ENCODE assay signal across 23 mouse cellular contexts in genomic region chr9:42649872-42650271, GRCm38 (mm10).
DNase-seq lines count a peak whose midpoint lies in the region; ATAC-seq and TF ChIP-seq lines count a peak whose summit lies in the region.
"Had no signal": no experiment of that assay in that cellular context is flagged by ENCODE, and none has a peak within 500 bp of the region (broad histone marks: within the 10 kb centered on the region; RNA-seq: fewer than 3 reads in every experiment).

No protein-coding gene starts in this region.

- no peak for TF ChIP-seq EP300 in liver, embryonic 14.5 days (IDR thresholded peaks at IDR 0.05; ENCODE audit: low read depth)
- TF ChIP-seq EP300 in liver, postnatal 0 days (IDR thresholded peaks at IDR 0.05; ENCODE audit: low read depth): no peak

- H3K36me3 ChIP-seq in liver, adult 2 months (ENCODE audit: control insufficient read depth, insufficient read depth, low read length): no peaks in the 10 kb centered on the region
- H3K36me3 ChIP-seq in liver, embryonic 11.5 days (ENCODE audit: control insufficient read depth, insufficient read depth, low read length): no peaks in the 10 kb centered on the region
- no peaks in the 10 kb centered on the region for H3K36me3 ChIP-seq in liver, embryonic 14.5 days (replicated peaks; ENCODE audit: control insufficient read depth, insufficient read depth, low read depth)
- no peaks in the 10 kb centered on the region for H3K36me3 ChIP-seq in liver, embryonic 12.5 days
- H3K36me3 ChIP-seq in liver, postnatal 0 days (replicated peaks; ENCODE audit: insufficient read depth, low read length): no peaks in the 10 kb centered on the region
- H3K36me3 ChIP-seq: embryonic facial prominence, embryonic 10.5 days; embryonic facial prominence, embryonic 12.5 days; forebrain, embryonic 15.5 days; G1E had no signal

- H3K9me3 ChIP-seq in liver, embryonic 11.5 days (ENCODE audit: control insufficient read depth, low read length): no peaks in the 10 kb centered on the region
- no peaks in the 10 kb centered on the region for H3K9me3 ChIP-seq in liver, embryonic 14.5 days (ENCODE audit: control insufficient read depth, low read length)
- no peaks in the 10 kb centered on the region for H3K9me3 ChIP-seq in liver, embryonic 12.5 days (replicated peaks)
- no peaks in the 10 kb centered on the region for H3K9me3 ChIP-seq in liver, postnatal 0 days (ENCODE audit: low read length)
- H3K9me3 ChIP-seq: embryonic facial prominence, embryonic 10.5 days; embryonic facial prominence, embryonic 12.5 days; forebrain, embryonic 13.5 days; forebrain, embryonic 15.5 days had no signal

- peak; percentile 88 for DNase-seq in liver, adult 2 months (ENCODE audit: extremely low read depth, low read depth, low spot score)
- no peak for DNase-seq in liver, embryonic 11.5 days (ENCODE audit: low spot score)
- peak in 1 of 3 experiments; percentile 4 for DNase-seq in liver, embryonic 14.5 days (ENCODE audit: low read depth in 3 of 3, low spot score in 3 of 3)
- DNase-seq in liver, postnatal 0 days: no peak
- DNase-seq in lung, adult 18-20 months: no peak
- DNase-seq: adrenal gland, adult 8-10 months; adrenal gland, postnatal 14 days; adrenal gland, postnatal 36 days; B cell, adult 2 months; cerebellum, adult 11-12 months; cerebellum, adult 2 months; cerebellum, adult 9-10 months; cerebellum, postnatal 10 days; cerebellum, postnatal 25 days had no signal

- peak; percentile 57 for TF ChIP-seq CTCF in liver, adult 2 months (IDR thresholded peaks at IDR 0.05; ENCODE audit: low read depth, low read length)
- TF ChIP-seq CTCF in liver, embryonic 14.5 days (IDR thresholded peaks at IDR 0.05; ENCODE audit: low read depth): 0 out of 2 replicates have a peak, but pooled peaks have one; percentile 15
- 0 out of 2 replicates have a peak, but pooled peaks have one; percentile 20 for TF ChIP-seq CTCF in liver, postnatal 0 days (IDR thresholded peaks at IDR 0.05; ENCODE audit: low read depth)

- no peaks in the 10 kb centered on the region for H3K4me1 ChIP-seq in liver, adult 2 months (ENCODE audit: control insufficient read depth, insufficient read depth, low read length)
- no peaks in the 10 kb centered on the region for H3K4me1 ChIP-seq in liver, embryonic 11.5 days (replicated peaks; ENCODE audit: control insufficient read depth, insufficient read depth, low read length)
- no peaks in the 10 kb centered on the region for H3K4me1 ChIP-seq in liver, embryonic 14.5 days (replicated peaks; ENCODE audit: control insufficient read depth in 2 of 2, insufficient read depth in 2 of 2, low read length in 1 of 2)
- no peaks in the 10 kb centered on the region for H3K4me1 ChIP-seq in liver, embryonic 12.5 days
- no peaks in the 10 kb centered on the region for H3K4me1 ChIP-seq in liver, postnatal 0 days (ENCODE audit: insufficient read depth)

- no peak overlapping the region for H3K4me3 ChIP-seq in liver, adult 2 months (ENCODE audit: insufficient read depth, low read depth, low read length)
- H3K4me3 ChIP-seq in liver, embryonic 11.5 days (ENCODE audit: low read depth, low read length): no peak overlapping the region
- no peak overlapping the region for H3K4me3 ChIP-seq in liver, embryonic 14.5 days (ENCODE audit: insufficient read depth in 1 of 2, low read depth in 2 of 2, low read length in 2 of 2)
- H3K4me3 ChIP-seq in liver, embryonic 12.5 days: no peak overlapping the region
- no peak overlapping the region for H3K4me3 ChIP-seq in liver, postnatal 0 days (ENCODE audit: low read depth, low read length)
- H3K4me3 ChIP-seq: embryonic facial prominence, embryonic 10.5 days; embryonic facial prominence, embryonic 12.5 days; forebrain, embryonic 13.5 days; forebrain, embryonic 15.5 days had no signal

- H3K27ac ChIP-seq in liver, adult 2 months (replicated peaks; ENCODE audit: insufficient read depth, low read depth, low read length): no peak overlapping the region
- H3K27ac ChIP-seq in liver, embryonic 11.5 days (ENCODE audit: low read depth, low read length): no peak overlapping the region
- H3K27ac ChIP-seq in liver, embryonic 14.5 days: no peak overlapping the region
- H3K27ac ChIP-seq in liver, embryonic 12.5 days: no peak overlapping the region
- no peak overlapping the region for H3K27ac ChIP-seq in liver, postnatal 0 days (ENCODE audit: low read depth)
- H3K27ac ChIP-seq: embryonic facial prominence, embryonic 10.5 days; embryonic facial prominence, embryonic 12.5 days; forebrain, embryonic 13.5 days; forebrain, embryonic 15.5 days had no signal

- H3K9ac ChIP-seq in liver, adult 2 months (ENCODE audit: low read depth, low read length): no peak overlapping the region
- no peak overlapping the region for H3K9ac ChIP-seq in liver, embryonic 11.5 days (ENCODE audit: low read depth, low read length)
- H3K9ac ChIP-seq in liver, embryonic 14.5 days (replicated peaks): no peak overlapping the region
- H3K9ac ChIP-seq in liver, embryonic 12.5 days: no peak overlapping the region
- no peak overlapping the region for H3K9ac ChIP-seq in liver, postnatal 0 days (replicated peaks)
- H3K9ac ChIP-seq: embryonic facial prominence, embryonic 12.5 days; forebrain, embryonic 13.5 days; forebrain, embryonic 15.5 days had no signal

- no peak for ATAC-seq in liver, embryonic 11.5 days (replicated peaks; ENCODE audit: low FRiP score)
- ATAC-seq in liver, embryonic 14.5 days (ENCODE audit: insufficient read depth): peak; percentile 37; the same call in 1 of the 2 replicates
- ATAC-seq in liver, embryonic 12.5 days: no peak
- no peak; the same call in 1 of the 2 replicates for ATAC-seq in liver, postnatal 0 days
- ATAC-seq: activated CD4-positive, CD25-positive, alpha-beta regulatory T cell, adult 4 months; CD4-positive, CD25-positive, alpha-beta regulatory T cell, adult 4 months; forebrain, embryonic 13.5 days; forebrain, embryonic 15.5 days; Patski had no signal

- no peak for TF ChIP-seq POLR2A in liver, adult 2 months (IDR thresholded peaks at IDR 0.05; ENCODE audit: extremely low read depth, insufficient read depth, low read length)

- no peak overlapping the region for H3K4me2 ChIP-seq in liver, embryonic 11.5 days
- no peak overlapping the region for H3K4me2 ChIP-seq in liver, embryonic 14.5 days (ENCODE audit: low read depth)
- no peak overlapping the region for H3K4me2 ChIP-seq in liver, embryonic 12.5 days
- no peak overlapping the region for H3K4me2 ChIP-seq in liver, postnatal 0 days (ENCODE audit: low read depth, low read length)
- H3K4me2 ChIP-seq: embryonic facial prominence, embryonic 12.5 days; forebrain, embryonic 13.5 days; forebrain, embryonic 15.5 days had no signal

- H3K79me2 ChIP-seq in liver, adult 2 months (ENCODE audit: control insufficient read depth, insufficient read depth, low read length): no peaks in the 10 kb centered on the region

- no peaks in the 10 kb centered on the region for H3K27me3 ChIP-seq in liver, adult 2 months (ENCODE audit: control insufficient read depth, insufficient read depth, low read length)
- no peaks in the 10 kb centered on the region for H3K27me3 ChIP-seq in liver, embryonic 11.5 days (replicated peaks; ENCODE audit: control insufficient read depth, insufficient read depth, low read length)
- no peaks in the 10 kb centered on the region for H3K27me3 ChIP-seq in liver, embryonic 14.5 days (ENCODE audit: control insufficient read depth, insufficient read depth, low read length)
- no peaks in the 10 kb centered on the region for H3K27me3 ChIP-seq in liver, embryonic 12.5 days (replicated peaks)
- H3K27me3 ChIP-seq in liver, postnatal 0 days (ENCODE audit: insufficient read depth, low read length): no peaks in the 10 kb centered on the region
- H3K27me3 ChIP-seq: embryonic facial prominence, embryonic 12.5 days; forebrain, embryonic 13.5 days; forebrain, embryonic 15.5 days had no signal

- WGBS in liver, adult 2 months: 46% methylated on average over 5 of the region's 5 CpGs
- WGBS in liver, embryonic 11.5 days: 62% methylated on average over 5 of the region's 5 CpGs
- 52% methylated on average over 5 of the region's 5 CpGs for WGBS in liver, embryonic 14.5 days (ENCODE audit: insufficient replicate concordance)
- 63% methylated on average over 5 of the region's 5 CpGs for WGBS in liver, embryonic 12.5 days (ENCODE audit: insufficient replicate concordance)
- 57% methylated on average over 5 of the region's 5 CpGs for WGBS in liver, postnatal 0 days (ENCODE audit: insufficient replicate concordance)
